Mouse (Mus musculus) CD8-positive naive resting alpha-beta T cell, adult 57 days (primary cell): ENCODE data around the gene Hsph1. TPM values are rescaled to one million over a fixed set of nuclear protein-coding genes. Genes with fewer than 3 reads are reported as not detected.

Experiments used
- total RNA-seq: library from RNA; stranded (reverse); gene quantifications from one replicate; pipeline ENCODE4 v1.2.4, GENCODE M21; 2023

Gene Hsph1
- 255 TPM for total RNA-seq

DNA sequence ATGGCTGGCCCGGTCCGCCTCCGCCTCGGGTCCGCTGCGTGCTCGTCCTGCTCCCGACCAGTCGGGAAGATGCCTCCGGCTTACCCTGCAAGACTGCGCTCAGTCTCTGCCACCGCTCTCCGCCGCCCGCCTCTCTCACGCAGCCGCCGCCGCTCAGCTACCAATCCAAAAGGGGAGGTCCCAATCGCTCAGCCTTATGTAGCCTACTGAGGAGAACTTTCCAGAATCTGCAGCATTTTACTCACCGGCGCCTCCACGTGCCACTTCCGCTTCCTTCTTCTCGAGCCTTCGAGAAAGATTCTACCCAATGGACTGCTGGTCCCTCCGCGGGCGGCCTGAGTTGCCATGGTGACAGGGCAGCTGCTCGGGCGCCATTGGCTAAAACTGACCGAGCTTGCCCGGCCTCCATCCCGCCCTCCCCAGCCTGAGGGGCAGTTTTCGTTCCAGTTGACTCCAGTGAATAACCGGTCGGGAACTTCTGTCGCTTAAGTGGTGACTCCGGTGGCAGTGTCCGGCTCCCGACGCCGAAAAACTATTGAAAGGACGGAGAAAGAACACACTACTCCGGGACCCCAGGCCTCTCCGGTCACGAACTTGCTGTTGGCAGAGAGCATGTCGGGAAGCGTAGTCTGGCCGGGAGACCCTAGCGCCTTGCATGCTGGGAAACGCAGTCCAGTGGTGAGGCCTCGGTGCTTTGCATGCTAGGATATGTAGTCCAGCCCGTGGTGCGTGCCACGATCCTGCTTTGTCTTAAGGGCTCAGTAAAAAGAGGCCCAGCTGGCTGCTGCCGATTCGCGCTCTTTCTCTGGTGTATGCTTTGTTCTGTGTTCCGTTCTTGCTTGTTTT lies at the start of gene Hsph1:
Gene Hsph1 (minus strand): TSS at position 302 of the 846 bp plus-strand sequence.

DNA sequence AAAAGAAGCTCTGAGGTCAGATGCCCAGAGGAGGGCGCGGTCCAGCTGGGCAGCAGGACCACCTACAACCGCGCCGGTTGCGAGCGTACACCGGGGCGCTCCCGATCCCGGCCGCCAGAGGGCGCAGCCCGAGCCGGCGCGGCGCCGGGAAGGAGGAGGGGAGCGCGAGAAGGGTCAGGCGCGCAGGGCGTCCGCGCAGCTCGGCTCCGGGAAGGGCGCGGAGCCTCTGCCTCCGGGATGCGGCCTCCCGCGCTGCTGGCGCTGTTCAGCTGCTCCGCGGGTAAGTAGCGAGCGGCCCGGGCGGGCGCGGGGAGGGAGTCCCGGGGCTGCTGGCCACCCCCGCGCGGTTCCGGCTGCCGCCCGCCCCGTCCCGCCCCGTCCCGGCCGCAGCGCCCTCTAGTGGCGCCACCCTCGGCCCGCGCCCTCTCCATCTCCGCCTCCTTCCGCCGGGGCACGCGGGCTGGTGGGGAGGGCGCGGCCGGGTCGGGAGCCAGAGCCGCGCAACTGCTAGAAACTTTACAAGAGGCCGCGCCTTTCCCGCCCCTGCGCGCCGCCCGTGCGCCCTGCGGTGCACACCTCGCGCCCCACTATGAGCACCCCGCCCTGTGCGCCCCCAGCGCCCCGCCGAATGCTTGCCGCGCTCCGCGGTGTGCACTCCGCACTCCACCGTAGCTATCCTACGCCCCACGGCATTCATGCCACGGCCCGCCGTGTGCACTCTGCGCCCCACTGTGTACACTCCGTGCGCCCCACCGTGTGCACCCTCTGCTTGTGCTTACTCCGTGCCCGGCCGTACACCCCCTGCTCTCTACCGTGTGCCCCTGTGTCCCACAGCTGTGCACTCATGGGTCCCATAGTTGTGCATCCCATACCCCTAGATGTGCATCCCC lies 42.2 kb upstream of the Hsph1 start, which contains the start of gene B3glct:
Gene B3glct (plus strand): TSS at position 131 of the 890 bp plus-strand sequence.

Other genes starting within 250 kb of the Hsph1 start
- not detected for gene Medag, start 224.6 kb downstream of the Hsph1 start, total RNA-seq
- not detected for gene Tex26, start 196.7 kb downstream of the Hsph1 start, total RNA-seq
- gene Wdr95, start 107.7 kb downstream of the Hsph1 start, total RNA-seq: 0.95 TPM
- 6.4 TPM for gene B3glct, start 41.9 kb upstream of the Hsph1 start, total RNA-seq